Mouse (Mus musculus) heart, adult 2 months (tissue): ENCODE measurements around the gene Islr2. TPM values are rescaled to one million over a fixed set of nuclear protein-coding genes. Genes with fewer than 3 reads are reported as not detected.

Experiments used
- DNase-seq, 2 experiments: peaks; one replicate each; pipeline ENCODE4 v3.0.0; 2021
- H3K27ac ChIP-seq: fragments of 200-600 bp; 2 replicates; pipeline ENCODE4 v1.8.1; 2022
- H3K27me3 ChIP-seq: fragments of 200-500 bp; 2 replicates; pipeline ENCODE4 v1.6.1; 2012; ENCODE audit warnings: mild to moderate bottlenecking, low read length, inconsistent platforms, mixed read lengths; ENCODE audit not compliant: control insufficient read depth, insufficient read depth
- H3K36me3 ChIP-seq: fragments of 200-500 bp; 2 replicates; pipeline ENCODE4 v1.6.1; 2012; ENCODE audit warnings: low read length, inconsistent platforms; ENCODE audit not compliant: control insufficient read depth, insufficient read depth
- H3K4me1 ChIP-seq: fragments of 200-500 bp; 2 replicates; pipeline ENCODE4 v1.6.1; 2011; ENCODE audit warnings: low read length; ENCODE audit not compliant: control insufficient read depth, insufficient read depth
- H3K4me3 ChIP-seq: fragments of 200-600 bp; 2 replicates; pipeline ENCODE4 v1.8.1; 2022
- H3K79me2 ChIP-seq: fragments of 200-500 bp; replicated peaks from 2 replicates; pipeline ENCODE4 v1.6.1; 2012; ENCODE audit warnings: mild to moderate bottlenecking, inconsistent platforms, low read length, moderate library complexity, mixed read lengths; ENCODE audit not compliant: control insufficient read depth, insufficient read depth
- H3K9ac ChIP-seq: fragments of 200-500 bp; 2 replicates; pipeline ENCODE4 v1.6.1; 2012; ENCODE audit warnings: low read depth, mild to moderate bottlenecking, control low read depth, inconsistent platforms, low read length, mixed read lengths
- CTCF ChIP-seq: fragments of 200-600 bp; IDR thresholded peaks from 2 replicates; pipeline ENCODE4 v1.8.1; 2022; ENCODE audit warnings: antibody characterized with exemption, mild to moderate bottlenecking, moderate library complexity
- EP300 ChIP-seq: fragments of 200-500 bp; IDR thresholded peaks from 2 replicates; pipeline ENCODE4 v1.6.1; 2011; ENCODE audit warnings: low read depth, low read length, control low read depth; ENCODE audit not compliant: insufficient read depth
- POLR2A ChIP-seq: fragments of 200-500 bp; IDR thresholded peaks from 2 replicates; pipeline ENCODE4 v1.6.1; 2011; ENCODE audit warnings: mild to moderate bottlenecking, low read depth, low read length, control low read depth; ENCODE audit not compliant: insufficient read depth
- WGBS: fragments of 180-500 bp; shearing (Covaris S2); methylation state at CpG from one replicate; pipeline ENCODE4 v1.1.7; 2018; 5-methylcytosine and 5-hydroxymethylcytosine counted together
- intact Hi-C: fragments of 180-260 bp; cut with DNase I; formaldehyde crosslinking; loops from one replicate; pipeline ENCODE4 v1.15.1; 2025
- polyA plus RNA-seq: library from polyadenylated mRNA; depleted of rRNA; stranded (reverse); fragments of >200 nt; gene quantifications from 2 replicates; pipeline ENCODE4 v1.2.3, GENCODE M21; 2012
- total RNA-seq, 2 experiments: library from RNA; stranded (reverse); gene quantifications; 2 replicates each; pipeline ENCODE4 v1.2.3; 2021

Gene Islr2
- total and polyA plus RNA-seq, 3 experiments: 0.57 to 0.96 (median 0.61) TPM

DNA sequence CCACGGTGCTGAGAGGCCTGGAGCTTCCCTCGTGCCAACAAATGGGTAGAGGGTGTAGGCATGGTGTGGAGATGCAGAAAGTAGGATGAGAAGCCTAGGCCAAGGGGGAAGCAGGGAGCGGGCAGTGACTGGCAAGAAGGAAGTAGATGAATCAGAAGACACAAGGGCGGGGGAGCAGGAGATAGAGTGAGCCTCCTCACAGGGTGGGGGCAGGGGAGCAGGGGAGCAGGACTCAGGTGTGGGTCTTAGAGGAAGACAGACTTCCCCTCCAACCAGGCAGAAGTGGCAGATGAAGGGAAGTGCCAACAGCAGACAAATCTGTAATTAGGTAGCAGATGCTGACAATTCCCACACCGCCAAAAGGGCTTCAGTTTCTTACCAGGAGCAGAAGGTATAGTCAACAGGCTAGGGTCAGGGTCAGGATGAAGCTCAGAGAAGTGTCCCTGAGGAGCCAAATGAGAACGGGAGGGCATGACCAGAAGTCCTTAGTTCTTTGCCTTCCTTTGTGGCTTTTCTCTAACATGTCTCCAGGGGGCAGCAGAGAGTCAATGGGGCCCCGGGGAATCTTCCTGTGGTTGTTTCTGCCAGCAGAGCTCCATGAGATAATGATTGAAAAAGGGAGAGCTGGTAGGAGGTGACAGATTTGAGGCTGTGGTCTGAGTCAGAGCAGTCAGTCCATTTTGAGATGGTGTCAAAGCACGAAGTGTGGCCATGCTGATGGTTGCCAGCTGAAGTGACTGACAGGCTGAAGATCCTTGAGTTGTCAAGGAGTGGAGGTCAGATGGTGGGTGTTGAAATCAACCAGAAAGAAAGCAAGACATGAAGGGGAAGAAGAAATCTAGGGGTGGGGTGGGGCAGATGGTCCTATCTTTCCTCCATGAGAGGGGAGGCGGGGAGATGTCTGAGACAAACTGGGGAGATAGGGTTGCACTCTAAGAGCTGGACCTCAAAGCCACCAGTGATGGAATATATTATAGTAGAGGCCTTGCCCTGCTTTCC, 22.1 kb upstream of the Islr2 start:
- Histone ChIP-seq H3K4me3 (no peak overlapping the region), H3K36me3 (no peaks in the 10 kb centered on the region), H3K9ac (no peak overlapping the region), H3K79me2 (no peaks in the 10 kb centered on the region), H3K27me3 (no peaks in the 10 kb centered on the region), H3K4me1 (peaks cover 1% of the 10 kb centered on the region; the same call in 1 of the 2 replicates), H3K27ac (no peak overlapping the region)
- TF ChIP-seq POLR2A (no peak), CTCF (no peak), EP300 (no peak)
- DNase-seq: peak; percentile 52 to 59
- intact Hi-C loops: loop anchor here (1.0 to 2.0 kb wide), 2 partner anchors 41 to 54 kb away; no protein-coding TSS in a partner anchor
- 61% methylated on average over 9 of the region's 9 CpGs for WGBS

DNA sequence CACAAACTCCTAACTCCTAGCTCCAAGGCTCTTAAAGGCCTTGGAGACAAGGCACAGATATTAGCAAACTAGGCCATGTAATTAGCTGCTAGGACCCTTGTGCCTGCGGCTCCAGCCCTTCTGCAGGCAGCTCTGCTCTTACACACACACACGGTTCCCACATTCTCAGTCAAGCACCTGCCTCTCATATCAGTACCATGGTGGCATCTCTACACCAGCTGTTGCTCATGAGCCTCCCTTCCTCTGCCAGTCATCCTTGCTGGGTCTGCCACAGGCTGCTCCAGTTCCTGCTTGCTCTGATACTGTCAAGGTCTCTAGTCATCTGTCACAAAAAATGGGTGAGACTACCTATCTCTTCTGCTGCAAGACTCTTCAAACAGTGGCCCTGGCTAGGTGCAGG, 20.2 kb upstream of the Islr2 start:
- H3K27ac ChIP-seq: no peak overlapping the region
- H3K4me1 ChIP-seq: peaks cover 1% of the 10 kb centered on the region; the same call in 1 of the 2 replicates
- no peaks in the 10 kb centered on the region for H3K27me3 ChIP-seq
- WGBS: 89% methylated on average over 2 of the region's 2 CpGs
- no peak overlapping the region for H3K4me3 ChIP-seq
- intact Hi-C loops: no loop called here
- H3K79me2 ChIP-seq: no peaks in the 10 kb centered on the region
- no peaks in the 10 kb centered on the region for H3K36me3 ChIP-seq
- H3K9ac ChIP-seq: no peak overlapping the region
- TF ChIP-seq POLR2A: no peak
- TF ChIP-seq CTCF: no peak
- TF ChIP-seq EP300: no peak
- DNase-seq: no peak

DNA sequence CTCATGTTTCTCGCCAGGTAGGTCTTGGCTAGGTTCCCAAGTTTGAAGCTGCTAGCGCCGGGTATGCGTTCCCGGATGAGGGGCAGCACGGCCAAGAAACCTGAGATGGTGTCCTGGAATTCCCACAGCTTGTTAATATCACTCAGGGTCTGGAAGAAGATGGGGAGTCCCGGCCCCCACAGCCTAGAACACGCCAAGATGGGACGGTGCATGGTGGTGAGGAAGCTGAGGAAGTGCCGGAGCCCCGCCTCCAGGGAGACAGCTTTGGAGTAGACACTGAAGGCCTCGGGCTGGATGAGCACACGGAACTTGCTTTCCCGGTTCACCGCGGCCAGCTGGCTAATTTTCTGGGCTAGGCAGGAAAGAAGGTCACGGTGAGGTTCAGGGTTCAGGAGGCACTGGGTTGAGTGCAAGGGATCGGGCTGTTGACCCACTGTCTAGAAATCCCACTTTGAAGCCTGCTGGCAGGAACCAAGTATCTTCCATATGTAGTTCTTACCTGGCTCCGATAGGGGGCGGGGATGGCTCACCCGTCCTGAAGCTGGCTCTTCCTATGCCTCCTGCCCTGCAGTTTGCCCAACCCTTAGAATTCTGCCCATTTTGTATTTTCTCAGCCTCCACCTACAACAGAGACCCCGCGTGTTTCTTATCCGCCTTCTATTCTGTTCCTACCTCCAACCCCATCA, 16.2 kb upstream of the Islr2 start:
- no peak overlapping the region for H3K27ac ChIP-seq
- H3K27me3 ChIP-seq: no peaks in the 10 kb centered on the region
- H3K9ac ChIP-seq: no peak overlapping the region
- no peak for DNase-seq
- H3K79me2 ChIP-seq: no peaks in the 10 kb centered on the region
- 68% methylated on average over 24 of the region's 24 CpGs for WGBS
- intact Hi-C loops: no loop called here
- TF ChIP-seq POLR2A: no peak
- 0 out of 2 replicates have a peak, but pooled peaks have one; percentile 37 for TF ChIP-seq EP300
- TF ChIP-seq CTCF: peak; percentile 79
- no peaks in the 10 kb centered on the region for H3K4me1 ChIP-seq
- H3K4me3 ChIP-seq: no peak overlapping the region
- H3K36me3 ChIP-seq: no peaks in the 10 kb centered on the region

DNA sequence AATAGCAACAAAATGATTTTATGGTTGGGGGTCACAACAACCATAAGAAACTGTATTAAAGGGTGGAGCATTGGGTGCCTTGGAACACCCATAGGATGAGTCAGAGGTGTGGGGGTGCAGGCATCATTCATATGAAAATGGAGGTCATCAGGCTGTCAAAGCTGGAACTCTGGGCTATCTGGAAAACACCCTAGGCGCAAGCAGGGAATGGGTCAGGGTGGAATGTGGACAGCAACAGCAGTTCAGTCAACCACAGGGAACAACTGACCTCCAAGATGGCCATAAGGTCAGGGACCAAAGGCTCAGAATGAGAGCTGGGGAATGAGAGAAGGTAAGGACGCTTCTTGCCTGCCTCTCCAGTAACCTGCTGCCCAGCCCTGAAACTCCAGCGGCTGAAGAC, 14.4 kb upstream of the Islr2 start:
- no peak overlapping the region for H3K4me3 ChIP-seq
- TF ChIP-seq POLR2A (no peak), CTCF (no peak), EP300 (no peak)
- 95% methylated on average over 3 of the region's 3 CpGs for WGBS
- no peak overlapping the region for H3K9ac ChIP-seq
- intact Hi-C loops: no loop called here
- no peaks in the 10 kb centered on the region; the same call in 1 of the 2 replicates for H3K4me1 ChIP-seq
- no peaks in the 10 kb centered on the region for H3K36me3 ChIP-seq
- H3K79me2 ChIP-seq: no peaks in the 10 kb centered on the region
- H3K27ac ChIP-seq: no peak overlapping the region
- no peaks in the 10 kb centered on the region for H3K27me3 ChIP-seq
- no peak for DNase-seq

DNA sequence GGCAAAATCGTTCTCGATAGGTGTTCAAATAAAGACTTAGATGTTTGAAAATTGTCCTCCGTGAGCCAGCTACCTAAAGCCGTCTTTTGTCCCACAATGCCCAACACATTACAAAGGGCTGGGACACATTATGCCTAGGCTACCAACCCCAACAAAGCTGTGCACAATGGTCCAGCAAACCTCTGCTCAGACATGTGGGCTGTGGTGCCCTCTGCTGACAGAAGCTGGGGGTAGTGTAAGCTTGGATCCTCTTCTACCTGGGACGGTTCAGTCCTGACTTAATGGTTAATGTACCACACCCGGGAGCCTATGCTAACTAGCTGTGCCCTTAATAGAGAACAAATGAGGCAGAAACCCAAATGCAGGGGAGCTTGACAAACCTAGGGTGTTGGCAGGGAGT, 12.3 kb upstream of the Islr2 start:
- H3K36me3 ChIP-seq: no peaks in the 10 kb centered on the region

More for the DNA sequence above, 12.3 kb upstream of the Islr2 start:
- H3K4me3 ChIP-seq: no peak overlapping the region
- no peaks in the 10 kb centered on the region for H3K27me3 ChIP-seq
- H3K9ac ChIP-seq: no peak overlapping the region
- H3K79me2 ChIP-seq: no peaks in the 10 kb centered on the region
- no peak overlapping the region for H3K27ac ChIP-seq
- no peak for TF ChIP-seq EP300
- peak; percentile 60 for TF ChIP-seq CTCF
- H3K4me1 ChIP-seq: no peaks in the 10 kb centered on the region; the same call in 1 of the 2 replicates
- 60% methylated on average over 6 of the region's 6 CpGs for WGBS
- intact Hi-C loops: no loop called here
- no peak for DNase-seq
